Mouse (Mus musculus): ENCODE measurements around the gene Nudt16l1.

DNA sequence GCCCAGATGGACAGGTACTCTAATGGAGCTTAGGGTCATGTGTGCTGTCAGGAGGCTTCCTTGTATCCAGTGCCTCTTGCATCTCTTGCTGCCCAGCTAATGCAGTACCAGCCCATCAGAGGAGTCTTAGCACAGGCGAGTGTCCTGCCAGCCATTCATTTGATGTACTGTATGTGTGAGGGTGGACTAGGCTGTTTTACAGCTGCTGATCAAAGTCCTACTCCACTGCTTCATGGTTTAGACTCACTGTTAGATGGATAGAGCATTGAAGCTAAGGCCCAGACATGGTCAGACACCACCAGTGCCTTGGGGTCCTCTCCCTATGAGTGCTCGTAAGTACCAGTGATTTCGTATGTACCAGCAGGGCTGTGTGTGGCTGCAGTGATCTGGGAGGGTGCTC lies 33.7 kb upstream of the Nudt16l1 start:
- TF ChIP-seq POLR2A (IDR thresholded peaks at IDR 0.05; ENCODE audit: insufficient read length, low read depth) (no peak), CEBPB (IDR thresholded peaks at IDR 0.05; ENCODE audit: insufficient read depth, poor library complexity, severe bottlenecking) (no peak), MYOD1 (IDR thresholded peaks at IDR 0.05; ENCODE audit: control insufficient read depth in 1 of 3, insufficient read length in 2 of 3, low read depth in 2 of 3) (no peak), TCF12 (IDR thresholded peaks at IDR 0.05; ENCODE audit: insufficient read depth, poor library complexity, severe bottlenecking) (no peak), MYOG (IDR thresholded peaks at IDR 0.05; ENCODE audit: control insufficient read depth in 1 of 3, insufficient read depth in 1 of 3, insufficient read length in 2 of 3, low read depth in 2 of 3) (no peak), SRF (IDR thresholded peaks at IDR 0.05; ENCODE audit: control insufficient read depth, insufficient read length, low read depth) (no peak), USF1 (IDR thresholded peaks at IDR 0.05; ENCODE audit: low read depth) (no peak), MAX (IDR thresholded peaks at IDR 0.05; ENCODE audit: low read depth) (no peak), E2F4 (IDR thresholded peaks at IDR 0.05; ENCODE audit: insufficient read depth) (no peak), POLR2AphosphoS2 (IDR thresholded peaks at IDR 0.05; ENCODE audit: insufficient read length, low read depth) (no peak), TCF3 (IDR thresholded peaks at IDR 0.05; ENCODE audit: insufficient read length, low read depth) (no peak)

Data from myocyte (in vitro differentiated cells).